Mouse (Mus musculus): ENCODE results near the gene Erc2.

- TF ChIP-seq TCF12 (IDR thresholded peaks at IDR 0.05; ENCODE audit: insufficient read depth, poor library complexity, severe bottlenecking) (no peak), E2F4 (IDR thresholded peaks at IDR 0.05; ENCODE audit: insufficient read depth) (no peak), POLR2A (IDR thresholded peaks at IDR 0.05; ENCODE audit: insufficient read length, low read depth) (no peak), MAX (IDR thresholded peaks at IDR 0.05; ENCODE audit: low read depth) (no peak), USF1 (IDR thresholded peaks at IDR 0.05; ENCODE audit: low read depth) (no peak), MYOD1 (IDR thresholded peaks at IDR 0.05; ENCODE audit: control insufficient read depth in 1 of 3, insufficient read length in 2 of 3, low read depth in 2 of 3) (no peak), CEBPB (IDR thresholded peaks at IDR 0.05; ENCODE audit: insufficient read depth, poor library complexity, severe bottlenecking) (no peak), MYOG (IDR thresholded peaks at IDR 0.05; ENCODE audit: control insufficient read depth in 1 of 3, insufficient read depth in 1 of 3, insufficient read length in 2 of 3, low read depth in 2 of 3) (no peak), POLR2AphosphoS2 (IDR thresholded peaks at IDR 0.05; ENCODE audit: insufficient read length, low read depth) (no peak)
Measured at GRCm38 (mm10) chr14:27719601-27720000, 97.4 kb downstream of the Erc2 start.
